Mouse (Mus musculus): ENCODE results near the gene Map2.

- TF ChIP-seq EP300 (optimal IDR thresholded peaks at IDR 0.05), result no peak
- no peak for TF ChIP-seq CTCF (IDR thresholded peaks at IDR 0.05; ENCODE audit: low read depth)
Observed at GRCm38 (mm10) chr1:66438069-66438468, 263.0 kb downstream of the Map2 start.
